Mouse (Mus musculus) right cerebral cortex, adult 18-20 months (tissue): ENCODE data around the gene Tmem177.

Experiments used
- DNase-seq: peaks from one replicate; pipeline ENCODE4 v3.0.0; 2022; ENCODE audit warnings: mixed read lengths

The Tmem177 gene

GRCm38 (mm10) chr1:119912953-119913814, at the start of gene Tmem177:
TSS of gene Tmem177 (minus strand) at chr1:119913208.
- DNase-seq: peak; percentile 93

- DNase-seq: no peak
Measured at GRCm38 (mm10) chr1:119959920-119960319, 46.9 kb upstream of the Tmem177 start.

GRCm38 (mm10) chr1:119959464-119959863, 46.5 kb upstream of the Tmem177 start:
- no peak for DNase-seq

- DNase-seq: peak; percentile 5
Measured at GRCm38 (mm10) chr1:119957716-119958222, 44.8 kb upstream of the Tmem177 start.

- DNase-seq: no peak
Measured at GRCm38 (mm10) chr1:119954680-119955079, 41.7 kb upstream of the Tmem177 start.

GRCm38 (mm10) chr1:119953456-119953855, 40.4 kb upstream of the Tmem177 start:
- DNase-seq: no peak

GRCm38 (mm10) chr1:119950086-119950485, 37.1 kb upstream of the Tmem177 start:
- DNase-seq: no peak

- no peak for DNase-seq
Measured at GRCm38 (mm10) chr1:119936861-119937260, 23.9 kb upstream of the Tmem177 start.

GRCm38 (mm10) chr1:119931421-119932150, 18.6 kb upstream of the Tmem177 start:
- no peak for DNase-seq

GRCm38 (mm10) chr1:119929715-119930114, 16.7 kb upstream of the Tmem177 start:
- DNase-seq: peak; percentile 26

- no peak for DNase-seq
Measured at GRCm38 (mm10) chr1:119919299-119919698, 6.3 kb upstream of the Tmem177 start.

GRCm38 (mm10) chr1:119916823-119917371, 3.9 kb upstream of the Tmem177 start:
- no peak for DNase-seq

GRCm38 (mm10) chr1:119907206-119907748, 5.7 kb downstream of the Tmem177 start:
- no peak for DNase-seq

- DNase-seq: no peak
Measured at GRCm38 (mm10) chr1:119903231-119903620, 9.8 kb downstream of the Tmem177 start.

- DNase-seq: no peak
Measured at GRCm38 (mm10) chr1:119902551-119903230, 10.3 kb downstream of the Tmem177 start.

GRCm38 (mm10) chr1:119899195-119900123, 13.5 kb downstream of the Tmem177 start:
- peak; percentile 60 for DNase-seq

GRCm38 (mm10) chr1:119894936-119895335, 18.1 kb downstream of the Tmem177 start:
- peak; percentile 62 for DNase-seq

GRCm38 (mm10) chr1:119893600-119893999, 19.4 kb downstream of the Tmem177 start:
- no peak for DNase-seq

- DNase-seq: no peak
Measured at GRCm38 (mm10) chr1:119892933-119893332, 20.1 kb downstream of the Tmem177 start.

- no peak for DNase-seq
Measured at GRCm38 (mm10) chr1:119891865-119892264, 21.1 kb downstream of the Tmem177 start.

- DNase-seq: peak; percentile 80
Measured at GRCm38 (mm10) chr1:119891149-119891548, 21.9 kb downstream of the Tmem177 start.
